Mouse (Mus musculus): Measurements from ENCODE around the gene Igf2bp2.

GRCm38 (mm10) chr16:22160386-22161145 lies 2.5 kb downstream of the Igf2bp2 start:
- no peak for TF ChIP-seq POLR2A (IDR thresholded peaks at IDR 0.05; ENCODE audit: borderline replicate concordance, low read depth, low read length)
- no peak for TF ChIP-seq CTCF (IDR thresholded peaks at IDR 0.05; ENCODE audit: low read depth, low read length)

Measured in bone marrow macrophage, adult 2 months (primary cell).